Mouse (Mus musculus): Measurements from ENCODE around the gene Apoa5. TPM values are rescaled to one million over a fixed set of nuclear protein-coding genes. Genes with fewer than 3 reads are reported as not detected.

Gene Apoa5
- polyA plus RNA-seq, 1 experiment: 0.08 TPM

- peak; percentile 5 to 19 for DNase-seq (ENCODE audit: low read depth in 1 of 2, low spot score in 2 of 2)
- H3K4me1 ChIP-seq (ENCODE audit: control insufficient read depth, insufficient read depth, insufficient read length): peaks cover 4% of the 10 kb centered on the region; the same call in 1 of the 2 replicates
- peak overlapping the region; percentile 31; the same call in 1 of the 2 replicates for H3K4me3 ChIP-seq (ENCODE audit: extremely low read depth, insufficient read depth, insufficient read length)
- H3K36me3 ChIP-seq (ENCODE audit: control insufficient read depth, insufficient read depth, low read length): no peaks in the 10 kb centered on the region
- H3K27me3 ChIP-seq (ENCODE audit: control insufficient read depth, insufficient read depth, low read length): no peaks in the 10 kb centered on the region
- no peak overlapping the region for H3K27ac ChIP-seq (ENCODE audit: insufficient read depth, low read length)
- TF ChIP-seq CTCF (IDR thresholded peaks at IDR 0.05; ENCODE audit: extremely low read depth, insufficient read depth, insufficient read length, insufficient replicate concordance) (peak; percentile 43; the same call in 1 of the 2 replicates), POLR2A (IDR thresholded peaks at IDR 0.05; ENCODE audit: low read depth, low read length) (no peak)
- 18% methylated on average over 37 of the region's 37 CpGs for WGBS
Observed at GRCm38 (mm10) chr9:46229573-46230449, 38.6 kb upstream of the Apoa5 start.

GRCm38 (mm10) chr9:46230450-46230975 lies 37.9 kb upstream of the Apoa5 start:
- peaks cover 4% of the 10 kb centered on the region; the same call in 1 of the 2 replicates for H3K4me1 ChIP-seq (ENCODE audit: control insufficient read depth, insufficient read depth, insufficient read length)
- TF ChIP-seq POLR2A (IDR thresholded peaks at IDR 0.05; ENCODE audit: low read depth, low read length): no peak
- TF ChIP-seq CTCF (IDR thresholded peaks at IDR 0.05; ENCODE audit: extremely low read depth, insufficient read depth, insufficient read length, insufficient replicate concordance): no peak
- H3K4me3 ChIP-seq (ENCODE audit: extremely low read depth, insufficient read depth, insufficient read length): no peak overlapping the region
- no peak for DNase-seq (ENCODE audit: low read depth in 1 of 2, low spot score in 2 of 2)
- no peaks in the 10 kb centered on the region for H3K27me3 ChIP-seq (ENCODE audit: control insufficient read depth, insufficient read depth, low read length)
- 42% methylated on average over 13 of the region's 13 CpGs for WGBS
- no peak overlapping the region for H3K27ac ChIP-seq (ENCODE audit: insufficient read depth, low read length)
- H3K36me3 ChIP-seq (ENCODE audit: control insufficient read depth, insufficient read depth, low read length): no peaks in the 10 kb centered on the region

- WGBS: 89% methylated on average over 6 of the region's 6 CpGs
- Histone ChIP-seq H3K27me3 (ENCODE audit: control insufficient read depth, insufficient read depth, low read length) (no peaks in the 10 kb centered on the region), H3K4me3 (ENCODE audit: extremely low read depth, insufficient read depth, insufficient read length) (no peak overlapping the region), H3K4me1 (ENCODE audit: control insufficient read depth, insufficient read depth, insufficient read length) (no peaks in the 10 kb centered on the region), H3K36me3 (ENCODE audit: control insufficient read depth, insufficient read depth, low read length) (no peaks in the 10 kb centered on the region), H3K27ac (ENCODE audit: insufficient read depth, low read length) (no peak overlapping the region)
- no peak for DNase-seq (ENCODE audit: low read depth in 1 of 2, low spot score in 2 of 2)
- TF ChIP-seq CTCF (IDR thresholded peaks at IDR 0.05; ENCODE audit: extremely low read depth, insufficient read depth, insufficient read length, insufficient replicate concordance) (no peak), POLR2A (IDR thresholded peaks at IDR 0.05; ENCODE audit: low read depth, low read length) (no peak)
Observed at GRCm38 (mm10) chr9:46235196-46235595, 33.2 kb upstream of the Apoa5 start.

GRCm38 (mm10) chr9:46235596-46235648 lies 33.0 kb upstream of the Apoa5 start, which contains the start of gene Apoc3:
Gene Apoc3, minus strand, starts transcription at chr9:46235636.
- Histone ChIP-seq H3K4me3 (ENCODE audit: extremely low read depth, insufficient read depth, insufficient read length) (no peak within 1 kb of the TSS), H3K27ac (ENCODE audit: insufficient read depth, low read length) (no peak within 1 kb of the TSS)

GRCm38 (mm10) chr9:46235649-46236048 lies 32.8 kb upstream of the Apoa5 start:
- TF ChIP-seq POLR2A (IDR thresholded peaks at IDR 0.05; ENCODE audit: low read depth, low read length) (no peak), CTCF (IDR thresholded peaks at IDR 0.05; ENCODE audit: extremely low read depth, insufficient read depth, insufficient read length, insufficient replicate concordance) (no peak)
- H3K36me3 ChIP-seq (ENCODE audit: control insufficient read depth, insufficient read depth, low read length): no peaks in the 10 kb centered on the region
- H3K27ac ChIP-seq (ENCODE audit: insufficient read depth, low read length): no peak overlapping the region
- DNase-seq (ENCODE audit: low read depth in 1 of 2, low spot score in 2 of 2): no peak
- H3K4me1 ChIP-seq (ENCODE audit: control insufficient read depth, insufficient read depth, insufficient read length): no peaks in the 10 kb centered on the region
- WGBS: 91% methylated on average over 4 of the region's 4 CpGs
- H3K27me3 ChIP-seq (ENCODE audit: control insufficient read depth, insufficient read depth, low read length): no peaks in the 10 kb centered on the region
- no peak overlapping the region for H3K4me3 ChIP-seq (ENCODE audit: extremely low read depth, insufficient read depth, insufficient read length)

More at GRCm38 (mm10) chr9:46235596-46235648, 33.0 kb upstream of the Apoa5 start, which contains the start of gene Apoc3:
- Histone ChIP-seq H3K27me3 (ENCODE audit: control insufficient read depth, insufficient read depth, low read length) (no peaks in the 10 kb centered on the region), H3K36me3 (ENCODE audit: control insufficient read depth, insufficient read depth, low read length) (no peaks in the 10 kb centered on the region), H3K4me1 (ENCODE audit: control insufficient read depth, insufficient read depth, insufficient read length) (no peaks in the 10 kb centered on the region)
- TF ChIP-seq POLR2A (IDR thresholded peaks at IDR 0.05; ENCODE audit: low read depth, low read length) (no peak), CTCF (IDR thresholded peaks at IDR 0.05; ENCODE audit: extremely low read depth, insufficient read depth, insufficient read length, insufficient replicate concordance) (no peak)
- no peak for DNase-seq (ENCODE audit: low read depth in 1 of 2, low spot score in 2 of 2)

- Histone ChIP-seq H3K27ac (ENCODE audit: insufficient read depth, low read length) (no peak overlapping the region), H3K4me3 (ENCODE audit: extremely low read depth, insufficient read depth, insufficient read length) (no peak overlapping the region), H3K36me3 (ENCODE audit: control insufficient read depth, insufficient read depth, low read length) (no peaks in the 10 kb centered on the region), H3K27me3 (ENCODE audit: control insufficient read depth, insufficient read depth, low read length) (no peaks in the 10 kb centered on the region), H3K4me1 (ENCODE audit: control insufficient read depth, insufficient read depth, insufficient read length) (no peaks in the 10 kb centered on the region)
- WGBS: 86% methylated on average over 7 of the region's 7 CpGs
- TF ChIP-seq CTCF (IDR thresholded peaks at IDR 0.05; ENCODE audit: extremely low read depth, insufficient read depth, insufficient read length, insufficient replicate concordance) (no peak), POLR2A (IDR thresholded peaks at IDR 0.05; ENCODE audit: low read depth, low read length) (no peak)
- no peak for DNase-seq (ENCODE audit: low read depth in 1 of 2, low spot score in 2 of 2)
Observed at GRCm38 (mm10) chr9:46238850-46239249, 29.6 kb upstream of the Apoa5 start.

GRCm38 (mm10) chr9:46240526-46241153 lies 27.8 kb upstream of the Apoa5 start, which contains the start of gene Apoa4:
Gene Apoa4, plus strand, starts transcription at chr9:46240696.
- H3K4me1 ChIP-seq (ENCODE audit: control insufficient read depth, insufficient read depth, insufficient read length): no peaks in the 10 kb centered on the region
- H3K4me3 ChIP-seq (ENCODE audit: extremely low read depth, insufficient read depth, insufficient read length): no peak within 1 kb of the TSS
- no peaks in the 10 kb centered on the region for H3K36me3 ChIP-seq (ENCODE audit: control insufficient read depth, insufficient read depth, low read length)
- 70% methylated on average over 7 of the region's 7 CpGs for WGBS
- H3K27me3 ChIP-seq (ENCODE audit: control insufficient read depth, insufficient read depth, low read length): no peaks in the 10 kb centered on the region
- H3K27ac ChIP-seq (ENCODE audit: insufficient read depth, low read length): no peak within 1 kb of the TSS
- no peak for DNase-seq (ENCODE audit: low read depth in 1 of 2, low spot score in 2 of 2)
- TF ChIP-seq POLR2A (IDR thresholded peaks at IDR 0.05; ENCODE audit: low read depth, low read length): no peak
- TF ChIP-seq CTCF (IDR thresholded peaks at IDR 0.05; ENCODE audit: extremely low read depth, insufficient read depth, insufficient read length, insufficient replicate concordance): no peak
